Mouse (Mus musculus) lung, embryonic 16.5 days (tissue): Measurements from ENCODE around the gene Nudcd3. TPM values are rescaled to one million over a fixed set of nuclear protein-coding genes. Genes with fewer than 3 reads are reported as not detected.
"Not testable (repeated sequence)": the region's sequence is repeated elsewhere in the genome, so short reads cannot be mapped to it uniquely, and the experiment has no call there.

Experiments used
- ATAC-seq: fragments of 200-750 bp; cut with Nextera tagmentation; 2 replicates; pipeline ENCODE4 v1.8.0; 2017; ENCODE audit warnings: low read depth, mild to moderate bottlenecking, moderate library complexity
- H3K27ac ChIP-seq: fragments of 300-500 bp; sonication (generic); 2 replicates; pipeline ENCODE4 v1.5.1; 2014; ENCODE audit warnings: mild to moderate bottlenecking, control low read depth, low read length
- H3K27me3 ChIP-seq: fragments of 300-500 bp; sonication (generic); 2 replicates; pipeline ENCODE4 v1.6.1; 2014; ENCODE audit warnings: low read depth, low read length, mixed read lengths; ENCODE audit not compliant: control insufficient read depth, insufficient read depth
- H3K36me3 ChIP-seq: fragments of 300-500 bp; sonication (generic); 2 replicates; pipeline ENCODE4 v1.6.1; 2014; ENCODE audit warnings: low read length; ENCODE audit not compliant: control insufficient read depth, insufficient read depth
- H3K4me1 ChIP-seq: fragments of 300-500 bp; sonication (generic); replicated peaks from 2 replicates; pipeline ENCODE4 v1.6.1; 2014; ENCODE audit warnings: low read length, mixed read lengths; ENCODE audit not compliant: control insufficient read depth, insufficient read depth
- H3K4me2 ChIP-seq: fragments of 300-500 bp; sonication (generic); 2 replicates; pipeline ENCODE4 v1.6.1; 2014; ENCODE audit warnings: low read depth, low read length, control low read depth
- H3K4me3 ChIP-seq: fragments of 300-500 bp; sonication (generic); 2 replicates; pipeline ENCODE4 v1.5.1; 2014; ENCODE audit warnings: mild to moderate bottlenecking, low read length, control low read depth
- H3K9ac ChIP-seq: fragments of 300-500 bp; sonication (generic); 2 replicates; pipeline ENCODE4 v1.6.1; 2014; ENCODE audit warnings: low read length, control low read depth
- H3K9me3 ChIP-seq: fragments of 300-500 bp; sonication (generic); 2 replicates; pipeline ENCODE4 v1.6.1; 2016; ENCODE audit warnings: low read length; ENCODE audit not compliant: control insufficient read depth
- WGBS: fragments of 180-500 bp; shearing (Covaris S2); extraction: QIAGEN DNeasy Blood & Tissue Kit; methylation state at CpG from one replicate; pipeline ENCODE4 v1.1.7; 2014; 5-methylcytosine and 5-hydroxymethylcytosine counted together
- polyA plus RNA-seq: library from polyadenylated mRNA; unstranded; fragments of >200 nt; fragmentation: Nextera tagmentation; extraction: Ambion mirVana; gene quantifications from 2 replicates; pipeline ENCODE4 v1.2.1, GENCODE M21; 2015

The Nudcd3 gene
- polyA plus RNA-seq, 1 experiment from 2014 or later: 37.0 TPM

GRCm38 (mm10) chr11:6120001-6120400 lies 80.2 kb downstream of the Nudcd3 start:
- WGBS: 91% methylated on average over 6 of the region's 6 CpGs
- no peak overlapping the region for H3K27ac ChIP-seq
- H3K27me3 ChIP-seq: no peaks in the 10 kb centered on the region
- no peaks in the 10 kb centered on the region for H3K4me1 ChIP-seq
- H3K4me3 ChIP-seq: no peak overlapping the region
- no peak for ATAC-seq
- peaks cover 4% of the 10 kb centered on the region; the same call in 1 of the 2 replicates for H3K36me3 ChIP-seq
- H3K4me2 ChIP-seq: no peak overlapping the region
- H3K9ac ChIP-seq: no peak overlapping the region
- H3K9me3 ChIP-seq: no peaks in the 10 kb centered on the region

GRCm38 (mm10) chr11:6119312-6119711 lies 80.9 kb downstream of the Nudcd3 start:
- no peaks in the 10 kb centered on the region for H3K27me3 ChIP-seq
- WGBS: 84% methylated on average over 11 of the region's 11 CpGs
- H3K4me2 ChIP-seq: no peak overlapping the region
- ATAC-seq: no peak
- no peaks in the 10 kb centered on the region for H3K9me3 ChIP-seq
- H3K36me3 ChIP-seq: peaks cover 4% of the 10 kb centered on the region; the same call in 1 of the 2 replicates
- H3K4me1 ChIP-seq: no peaks in the 10 kb centered on the region
- H3K4me3 ChIP-seq: no peak overlapping the region
- H3K9ac ChIP-seq: no peak overlapping the region
- no peak overlapping the region for H3K27ac ChIP-seq

DNA sequence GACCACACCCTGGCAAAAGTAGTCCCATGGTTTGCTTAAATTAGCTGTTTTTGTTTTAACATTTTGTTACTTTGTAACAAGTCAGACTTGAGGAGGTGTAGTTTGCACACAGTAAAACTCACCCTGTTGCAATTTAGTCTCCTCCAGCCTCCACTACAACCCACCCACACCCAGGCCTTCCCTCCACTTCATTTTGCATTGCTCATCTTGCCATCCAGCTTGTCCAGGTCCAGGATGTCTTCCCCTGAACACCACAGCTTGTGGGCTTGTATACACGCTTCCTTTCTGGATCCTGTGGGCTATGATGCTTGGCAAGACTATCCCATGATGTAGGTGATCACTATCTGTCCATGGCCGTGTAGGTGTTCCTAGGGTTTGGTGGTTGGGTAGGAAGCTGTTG lies 82.3 kb downstream of the Nudcd3 start:
- no peak overlapping the region for H3K4me2 ChIP-seq
- no peaks in the 10 kb centered on the region for H3K27me3 ChIP-seq
- H3K4me3 ChIP-seq: no peak overlapping the region
- no peaks in the 10 kb centered on the region for H3K4me1 ChIP-seq
- ATAC-seq: no peak
- H3K36me3 ChIP-seq: peaks cover 4% of the 10 kb centered on the region; the same call in 1 of the 2 replicates
- no peak overlapping the region for H3K27ac ChIP-seq
- H3K9ac ChIP-seq: no peak overlapping the region
- H3K9me3 ChIP-seq: no peaks in the 10 kb centered on the region
- WGBS: 78% methylated on average over 2 of the region's 2 CpGs

- Histone ChIP-seq H3K27me3 (no peaks in the 10 kb centered on the region), H3K9ac (no peak overlapping the region), H3K9me3 (no peaks in the 10 kb centered on the region), H3K36me3 (peaks cover 14% of the 10 kb centered on the region), H3K4me1 (no peaks in the 10 kb centered on the region), H3K4me2 (no peak overlapping the region), H3K4me3 (no peak overlapping the region), H3K27ac (no peak overlapping the region)
- WGBS: 93% methylated on average over 5 of the region's 5 CpGs
- ATAC-seq: no peak
Measured at GRCm38 (mm10) chr11:6111734-6112484, 88.3 kb downstream of the Nudcd3 start.

DNA sequence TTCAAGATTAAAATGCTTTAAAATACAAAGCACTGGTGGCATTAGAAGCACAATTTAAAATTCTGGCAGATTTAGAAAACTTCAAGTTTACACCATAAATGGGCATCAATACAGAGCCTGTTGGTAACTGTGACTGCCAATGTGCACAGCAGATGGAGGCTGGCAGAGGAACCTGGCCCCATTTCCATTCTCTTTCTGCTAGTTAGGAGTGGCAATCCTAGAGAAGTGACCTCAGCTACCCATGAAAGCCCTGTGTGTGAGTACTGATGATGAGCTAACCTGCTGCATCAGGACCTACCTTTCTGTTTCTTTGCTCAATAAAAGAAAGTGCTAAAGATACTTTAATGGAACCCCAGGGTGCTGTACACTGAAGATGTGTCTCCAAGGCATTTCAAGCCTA lies 90.2 kb downstream of the Nudcd3 start:
- no peak for ATAC-seq
- H3K27ac ChIP-seq: no peak overlapping the region
- no peak overlapping the region for H3K4me2 ChIP-seq
- H3K9me3 ChIP-seq: no peaks in the 10 kb centered on the region
- H3K27me3 ChIP-seq: no peaks in the 10 kb centered on the region
- no peak overlapping the region for H3K9ac ChIP-seq
- H3K4me3 ChIP-seq: no peak overlapping the region
- no peaks in the 10 kb centered on the region for H3K4me1 ChIP-seq
- peaks cover 15% of the 10 kb centered on the region for H3K36me3 ChIP-seq

DNA sequence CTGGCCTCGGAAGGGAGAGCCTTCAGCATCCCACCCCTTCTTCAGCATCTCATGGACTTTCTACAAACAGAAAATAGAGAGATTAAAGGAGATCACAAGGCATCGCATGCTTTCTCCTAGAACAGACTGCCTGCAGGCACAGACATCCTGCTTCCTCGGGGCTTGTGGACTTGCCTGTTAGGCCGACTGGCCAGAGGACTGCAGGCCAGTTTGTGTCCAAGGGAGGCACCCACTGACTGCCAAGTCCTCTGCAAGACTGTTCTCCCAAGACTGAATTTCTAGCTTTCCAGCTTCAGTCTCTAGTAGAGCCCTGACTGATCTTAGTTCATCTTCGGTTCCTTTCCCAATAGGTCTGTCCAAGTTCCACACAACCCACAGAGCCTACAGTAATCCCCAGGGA lies 91.9 kb downstream of the Nudcd3 start:
- no peak overlapping the region for H3K4me3 ChIP-seq
- H3K9me3 ChIP-seq: no peaks in the 10 kb centered on the region
- H3K27me3 ChIP-seq: no peaks in the 10 kb centered on the region
- H3K4me1 ChIP-seq: no peaks in the 10 kb centered on the region
- H3K27ac ChIP-seq: no peak overlapping the region
- no peak for ATAC-seq
- WGBS: 93% methylated on average over 5 of the region's 5 CpGs
- peaks cover 15% of the 10 kb centered on the region for H3K36me3 ChIP-seq
- no peak overlapping the region for H3K4me2 ChIP-seq
- no peak overlapping the region for H3K9ac ChIP-seq

DNA sequence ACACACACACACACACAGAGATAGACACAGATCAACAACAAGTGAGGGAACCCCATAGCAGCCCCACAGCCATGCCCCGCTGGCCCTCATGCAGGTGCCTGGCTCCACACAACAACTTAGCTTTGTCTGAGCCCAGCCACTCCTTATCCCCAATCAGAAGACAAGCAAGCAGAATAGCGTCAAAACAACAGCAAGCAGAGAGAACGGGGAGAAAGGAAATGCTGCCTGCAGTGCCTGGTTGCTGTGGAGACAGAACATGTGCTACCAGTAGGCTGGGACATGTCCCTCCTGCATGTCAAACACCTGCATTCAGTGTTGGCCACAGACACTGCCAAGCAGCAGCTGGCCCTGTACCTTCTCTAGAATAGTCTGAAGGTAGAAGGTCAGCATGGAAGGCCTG lies 92.5 kb downstream of the Nudcd3 start:
- H3K27ac ChIP-seq: no peak overlapping the region
- no peaks in the 10 kb centered on the region for H3K4me1 ChIP-seq
- H3K4me3 ChIP-seq: no peak overlapping the region
- 77% methylated on average over 3 of the region's 3 CpGs for WGBS
- ATAC-seq: no peak
- H3K27me3 ChIP-seq: no peaks in the 10 kb centered on the region
- H3K36me3 ChIP-seq: peaks cover 15% of the 10 kb centered on the region
- H3K9ac ChIP-seq: no peak overlapping the region
- H3K4me2 ChIP-seq: no peak overlapping the region
- no peaks in the 10 kb centered on the region for H3K9me3 ChIP-seq

- H3K4me1 ChIP-seq: no peaks in the 10 kb centered on the region
- no peaks in the 10 kb centered on the region for H3K27me3 ChIP-seq
- 85% methylated on average over 5 of the region's 5 CpGs for WGBS
- H3K9ac ChIP-seq: no peak overlapping the region
- ATAC-seq: no peak
- H3K4me2 ChIP-seq: no peak overlapping the region
- H3K9me3 ChIP-seq: no peaks in the 10 kb centered on the region
- no peak overlapping the region for H3K27ac ChIP-seq
- H3K4me3 ChIP-seq: no peak overlapping the region
- peaks cover 9% of the 10 kb centered on the region for H3K36me3 ChIP-seq
Measured at GRCm38 (mm10) chr11:6104734-6105133, 95.5 kb downstream of the Nudcd3 start.

GRCm38 (mm10) chr11:6096637-6097036 lies 103.6 kb downstream of the Nudcd3 start:
- H3K4me1 ChIP-seq, H3K27me3 ChIP-seq, H3K9ac ChIP-seq, H3K36me3 ChIP-seq, H3K4me2 ChIP-seq, H3K4me3 ChIP-seq, ATAC-seq, H3K27ac ChIP-seq, H3K9me3 ChIP-seq: not testable (repeated sequence)
- WGBS: 95% methylated on average over 2 of the region's 3 CpGs

- no peaks in the 10 kb centered on the region for H3K27me3 ChIP-seq
- H3K36me3 ChIP-seq: no peaks in the 10 kb centered on the region
- ATAC-seq: no peak
- no peak overlapping the region for H3K4me3 ChIP-seq
- WGBS: 43% methylated on average over 4 of the region's 4 CpGs
- no peak overlapping the region for H3K9ac ChIP-seq
- H3K4me1 ChIP-seq: no peaks in the 10 kb centered on the region
- no peaks in the 10 kb centered on the region for H3K9me3 ChIP-seq
- H3K4me2 ChIP-seq: no peak overlapping the region
- no peak overlapping the region for H3K27ac ChIP-seq
Measured at GRCm38 (mm10) chr11:6086991-6087390, 113.2 kb downstream of the Nudcd3 start.
